Mouse (Mus musculus): ENCODE measurements around the gene Micall2.

DNA sequence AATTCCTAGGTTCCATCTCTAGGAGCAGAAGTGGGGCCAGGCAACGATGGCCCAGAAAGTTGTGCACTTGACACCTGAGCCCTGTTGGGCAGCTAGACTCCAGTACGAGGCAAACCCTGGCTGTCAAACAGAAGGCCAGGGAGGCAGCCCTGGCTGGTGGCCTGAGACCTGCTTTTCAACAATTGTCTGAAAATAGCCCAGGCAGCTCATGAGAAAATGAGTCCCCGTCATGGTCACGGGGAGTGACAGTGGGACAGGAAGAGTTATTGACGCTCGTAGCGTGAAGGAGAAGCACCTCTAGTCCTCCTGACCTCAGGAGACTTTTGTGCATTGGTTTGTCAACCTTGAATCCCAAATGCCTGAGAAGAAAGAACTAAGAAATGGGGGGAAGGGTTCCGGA, 45.3 kb upstream of the Micall2 start:
- TF ChIP-seq CTCF (IDR thresholded peaks at IDR 0.05; ENCODE audit: low read depth, low read length) (no peak), POLR2A (IDR thresholded peaks at IDR 0.05; ENCODE audit: borderline replicate concordance, low read depth, low read length) (no peak)
